Mouse (Mus musculus): ENCODE data around the gene Ssh1. TPM values are rescaled to one million over a fixed set of nuclear protein-coding genes. Genes with fewer than 3 reads are reported as not detected.

The Ssh1 gene
- polyA plus RNA-seq, 1 experiment from 2014 or later: 17.5 TPM

DNA sequence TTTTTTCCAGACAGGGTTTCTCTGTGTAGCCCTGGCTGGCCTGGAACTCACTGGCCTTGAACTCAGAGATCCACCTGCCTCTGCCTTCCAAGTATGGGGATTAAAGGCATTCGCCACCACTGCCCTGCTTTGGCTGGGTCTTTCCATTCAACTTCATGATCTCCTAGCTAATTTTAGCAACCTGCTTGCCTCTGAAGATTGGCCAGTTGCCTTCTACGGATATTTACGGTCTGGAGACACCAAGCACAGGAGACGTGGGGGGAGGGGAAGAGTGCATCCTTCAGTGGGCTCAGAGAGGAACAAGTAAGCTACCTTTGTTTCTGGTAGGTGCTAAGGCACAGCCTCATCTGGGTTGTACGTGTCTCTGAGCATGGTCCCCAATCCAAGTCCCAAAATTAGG is 38.4 kb downstream of the Ssh1 start:
- in situ Hi-C loops (cut with MboI; ENCODE audit: low pct_unique_long_range_greater_than_20kb): loop anchor here (5.0 kb wide), 1 partner anchor 92 kb away; no protein-coding TSS in a partner anchor
- POLR2A ChIA-PET: interaction anchor here (1.5 kb wide), 1 partner anchor 91 kb away, joined by 3 read pairs; no protein-coding TSS in a partner anchor
- no peaks in the 10 kb centered on the region for H3K27me3 ChIP-seq
- CTCF ChIA-PET: interaction anchor here (0.8 to 4.1 kb wide), 11 partner anchors 8 to 182 kb away, joined by 3 to 44 read pairs (median 5); partner anchors contain the start of gene Iscu
- DNase-seq (ENCODE audit: low read depth, low spot score) (no peak), ATAC-seq (no peak)
- TF ChIP-seq CTCF (IDR thresholded peaks at IDR 0.05): no peak

DNA sequence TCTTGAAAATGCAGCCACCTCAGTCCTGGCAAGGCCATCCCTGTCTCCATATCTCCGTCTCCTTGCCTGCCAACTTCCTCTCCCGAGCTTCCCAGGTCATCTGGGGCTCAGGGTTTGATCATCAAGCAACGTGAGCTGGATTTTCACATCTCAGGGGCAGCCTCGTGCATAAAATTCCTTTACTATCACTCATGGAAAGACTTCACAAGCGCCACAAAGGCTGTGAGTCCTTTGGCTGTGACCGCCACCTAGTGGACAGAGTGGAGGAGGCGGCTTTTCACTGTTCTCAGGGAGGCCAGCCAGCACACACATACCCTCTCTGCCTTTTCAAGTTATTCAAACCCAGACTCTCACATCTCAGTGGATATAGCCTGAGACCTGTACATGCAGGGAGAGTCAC is 39.3 kb downstream of the Ssh1 start:
- CTCF ChIA-PET: interaction anchor here (0.7 to 4.1 kb wide), 22 partner anchors 9 to 181 kb away, joined by 3 to 44 read pairs (median 4); partner anchors contain the start of gene Iscu
- POLR2A ChIA-PET: interaction anchor here (1.1 to 1.5 kb wide), 3 partner anchors 19 to 181 kb away, joined by 3 read pairs; no protein-coding TSS in a partner anchor
- peak; percentile 98 for TF ChIP-seq CTCF (IDR thresholded peaks at IDR 0.05)
- ATAC-seq: peak; percentile 78
- DNase-seq (ENCODE audit: low read depth, low spot score): peak; percentile 71
- no peaks in the 10 kb centered on the region for H3K27me3 ChIP-seq
- in situ Hi-C loops (cut with MboI; ENCODE audit: low pct_unique_long_range_greater_than_20kb): no loop called here

DNA sequence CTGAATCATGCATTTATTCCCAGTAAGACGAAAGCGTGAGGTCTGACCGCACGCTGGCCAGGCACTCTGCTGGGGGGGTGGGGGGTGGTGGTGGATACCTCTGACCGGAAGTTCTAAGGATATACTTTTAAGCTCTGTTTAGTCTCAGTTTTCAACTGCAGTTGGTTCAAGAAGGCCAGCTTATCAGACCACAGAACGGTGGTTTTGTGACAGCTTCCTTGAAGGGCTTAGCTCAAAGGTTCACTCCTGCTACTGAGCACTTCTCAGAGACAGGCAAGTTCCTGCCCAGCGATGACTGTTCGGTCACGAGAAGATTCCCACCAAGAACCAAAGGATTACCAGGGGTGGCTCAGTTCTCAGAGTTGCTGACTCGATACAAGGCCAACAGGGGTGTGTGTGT is 41.2 kb downstream of the Ssh1 start:
- ATAC-seq (no peak), DNase-seq (ENCODE audit: low read depth, low spot score) (no peak)
- ChIA-PET POLR2A (interaction anchor here (0.9 kb wide), 1 partner anchor 96 kb away, joined by 3 read pairs; no protein-coding TSS in a partner anchor), CTCF (interaction anchor here (0.7 to 4.1 kb wide), 4 partner anchors 10 to 105 kb away, joined by 3 to 44 read pairs (median 3); no protein-coding TSS in a partner anchor)
- H3K27me3 ChIP-seq: no peaks in the 10 kb centered on the region
- in situ Hi-C loops (cut with MboI; ENCODE audit: low pct_unique_long_range_greater_than_20kb): no loop called here
- no peak for TF ChIP-seq CTCF (IDR thresholded peaks at IDR 0.05)

DNA sequence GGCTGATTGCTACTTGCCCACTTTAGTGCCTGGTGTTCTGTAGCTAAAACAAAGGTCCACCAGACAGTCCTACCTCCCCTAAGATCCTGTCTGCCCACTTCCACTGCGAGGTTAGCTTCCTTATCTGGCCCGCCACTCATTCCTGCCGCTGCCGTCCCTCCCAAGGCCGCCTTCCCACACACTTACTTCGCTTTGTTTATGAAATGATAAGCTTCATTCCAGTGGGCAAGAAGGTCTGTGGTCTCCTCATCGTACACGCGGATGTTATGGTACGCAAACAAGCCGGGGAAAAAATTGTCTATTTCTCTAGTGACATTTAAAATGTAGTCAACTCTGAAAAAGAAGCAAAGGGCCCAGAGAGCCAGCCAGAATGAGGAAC is 42.0 kb downstream of the Ssh1 start:
- CTCF ChIA-PET: interaction anchor here (0.7 to 2.3 kb wide), 4 partner anchors 9 to 100 kb away, joined by 3 to 6 read pairs (median 4); no protein-coding TSS in a partner anchor
- TF ChIP-seq CTCF (IDR thresholded peaks at IDR 0.05): no peak
- in situ Hi-C loops (cut with MboI; ENCODE audit: low pct_unique_long_range_greater_than_20kb): no loop called here

DNA sequence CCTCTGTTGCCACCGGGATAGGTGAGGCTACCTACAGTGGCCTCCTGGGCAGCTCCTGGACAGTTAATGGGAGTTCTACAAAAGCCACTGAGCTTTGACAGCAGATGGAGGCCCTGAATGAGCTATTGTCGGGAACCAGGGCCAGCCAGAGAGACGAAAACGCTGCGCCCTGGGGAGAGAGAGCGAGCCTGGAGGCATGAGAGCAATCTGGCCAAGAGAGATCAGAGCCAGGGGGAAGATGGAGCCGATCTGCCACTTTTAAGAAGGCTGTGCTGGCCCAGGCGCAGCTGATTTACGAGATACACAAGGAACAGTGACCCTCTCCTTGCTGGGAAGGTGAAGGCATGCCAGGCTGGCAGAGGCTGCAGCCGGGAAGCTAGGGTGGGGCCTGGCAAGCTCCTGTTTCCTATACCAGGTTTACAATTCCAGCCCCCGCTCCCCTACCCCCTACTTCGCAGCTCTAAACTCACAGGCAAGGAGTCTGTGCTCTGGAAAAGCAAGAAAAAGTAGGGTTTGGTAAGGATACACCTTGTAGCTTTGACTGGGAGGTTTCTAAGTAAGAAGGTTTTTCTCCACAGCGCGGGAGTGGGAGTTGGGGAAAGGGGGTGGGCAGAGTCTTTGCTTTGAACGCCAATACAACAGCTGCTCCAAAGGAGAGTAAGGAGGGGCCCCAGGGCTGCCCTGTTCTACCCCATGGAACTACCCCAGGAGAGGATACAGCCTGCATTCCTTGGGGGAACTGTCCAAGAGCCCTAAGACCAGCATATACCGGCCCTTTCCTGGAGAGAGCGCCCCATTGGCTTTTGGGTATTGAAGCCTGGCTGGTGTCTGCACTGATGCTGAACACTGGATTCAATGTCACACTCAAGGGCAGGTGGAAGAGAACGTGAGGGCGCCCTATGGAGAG is 42.7 kb downstream of the Ssh1 start:
- DNase-seq (ENCODE audit: low read depth, low spot score): no peak
- in situ Hi-C loops (cut with MboI; ENCODE audit: low pct_unique_long_range_greater_than_20kb): no loop called here
- POLR2A ChIA-PET: no interaction called here

More for the DNA sequence above, 42.0 kb downstream of the Ssh1 start:
- DNase-seq (ENCODE audit: low read depth, low spot score) (no peak), ATAC-seq (no peak)
- POLR2A ChIA-PET: interaction anchor here (0.9 kb wide), 1 partner anchor 97 kb away, joined by 3 read pairs; no protein-coding TSS in a partner anchor
- H3K27me3 ChIP-seq: no peaks in the 10 kb centered on the region

DNA sequence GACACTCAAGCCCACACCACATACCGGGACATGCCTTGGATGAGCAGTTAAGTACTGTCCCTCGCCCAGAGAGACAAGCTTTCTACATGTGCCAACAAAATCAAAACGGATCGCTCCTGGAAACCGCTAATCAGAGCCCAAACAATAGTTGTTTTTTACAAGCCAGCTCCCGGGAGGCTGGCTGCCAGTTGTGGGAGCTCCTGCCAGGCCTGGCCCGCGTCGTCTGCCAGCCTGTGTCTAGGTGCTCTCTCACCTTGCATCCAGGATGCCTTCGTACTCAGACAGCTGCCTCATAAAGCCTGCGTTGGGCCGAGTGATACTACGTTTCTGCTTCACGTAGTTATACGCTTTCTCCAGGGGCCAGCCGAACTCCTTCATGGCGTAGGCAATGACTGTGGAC is 43.6 kb downstream of the Ssh1 start:
- in situ Hi-C loops (cut with MboI; ENCODE audit: low pct_unique_long_range_greater_than_20kb): no loop called here

More for the DNA sequence above, 42.7 kb downstream of the Ssh1 start:
- CTCF ChIA-PET: interaction anchor here (1.8 to 2.3 kb wide), 2 partner anchors 96 to 101 kb away, joined by 4 to 6 read pairs; no protein-coding TSS in a partner anchor
- TF ChIP-seq CTCF (IDR thresholded peaks at IDR 0.05): no peak
- no peak for ATAC-seq
- H3K27me3 ChIP-seq: no peaks in the 10 kb centered on the region

DNA sequence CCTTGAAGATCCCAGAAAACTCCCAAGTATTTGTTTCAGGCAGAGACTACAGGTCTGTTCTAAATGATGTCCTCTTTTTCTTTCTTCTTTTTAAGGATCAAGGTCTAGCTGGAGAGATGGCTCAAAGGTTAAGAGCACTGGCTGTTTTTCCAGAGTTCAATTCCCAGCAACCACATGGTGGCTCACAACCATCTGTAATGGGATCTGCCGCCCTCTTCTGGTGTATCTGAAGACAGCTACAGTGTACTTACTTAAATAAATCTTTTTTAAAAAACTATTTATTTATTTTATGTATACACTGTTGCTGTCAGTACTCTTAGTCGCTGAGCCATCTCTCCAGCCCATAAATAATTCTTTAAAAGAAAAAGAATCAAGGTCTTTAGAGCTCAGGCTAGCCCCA is 46.4 kb downstream of the Ssh1 start:
- DNase-seq (ENCODE audit: low read depth, low spot score): no peak
- no peak for TF ChIP-seq CTCF (IDR thresholded peaks at IDR 0.05)
- no peak for ATAC-seq
- ChIA-PET POLR2A (no interaction called here), CTCF (interaction anchor here (2.2 kb wide), 1 partner anchor 13 kb away, joined by 4 read pairs; no protein-coding TSS in a partner anchor)
- in situ Hi-C loops (cut with MboI; ENCODE audit: low pct_unique_long_range_greater_than_20kb): loop anchor here (25.0 kb wide), 1 partner anchor 585 kb away; the partner anchor contains the start of gene Aym1
- H3K27me3 ChIP-seq: no peaks in the 10 kb centered on the region

More for the DNA sequence above, 43.6 kb downstream of the Ssh1 start:
- DNase-seq (ENCODE audit: low read depth, low spot score) (no peak), ATAC-seq (no peak)
- ChIA-PET POLR2A (no interaction called here), CTCF (interaction anchor here (1.0 to 2.3 kb wide), 3 partner anchors 10 to 102 kb away, joined by 3 to 6 read pairs (median 4); no protein-coding TSS in a partner anchor)
- no peak for TF ChIP-seq CTCF (IDR thresholded peaks at IDR 0.05)
- no peaks in the 10 kb centered on the region for H3K27me3 ChIP-seq

DNA sequence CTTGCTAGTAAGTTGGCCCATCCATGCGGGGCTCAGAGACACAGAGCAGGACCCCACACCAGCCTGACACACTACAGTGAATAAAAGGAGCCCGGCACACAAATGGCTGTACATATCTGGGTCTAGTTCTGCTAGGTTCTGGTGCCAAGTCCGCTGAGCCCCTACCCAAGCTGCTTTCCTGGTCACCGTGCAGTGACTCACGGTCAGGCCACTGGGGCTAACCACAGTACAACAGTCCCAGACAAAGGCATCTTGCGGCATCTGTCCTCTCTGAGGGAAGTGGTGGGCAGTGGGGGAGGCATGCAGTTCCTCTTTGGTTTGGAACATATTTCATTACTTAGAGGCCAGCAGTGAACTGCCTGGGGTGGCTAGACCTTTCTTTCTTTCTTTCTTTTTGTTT is 48.6 kb downstream of the Ssh1 start:
- no peaks in the 10 kb centered on the region for H3K27me3 ChIP-seq
- in situ Hi-C loops (cut with MboI; ENCODE audit: low pct_unique_long_range_greater_than_20kb): loop anchor here (25.0 kb wide), 1 partner anchor 583 kb away; the partner anchor contains the start of gene Aym1
- TF ChIP-seq CTCF (IDR thresholded peaks at IDR 0.05): no peak
- ATAC-seq: no peak
- CTCF ChIA-PET: interaction anchor here (1.2 to 2.2 kb wide), 4 partner anchors 9 to 102 kb away, joined by 3 to 6 read pairs (median 4); no protein-coding TSS in a partner anchor
- POLR2A ChIA-PET: interaction anchor here (0.6 kb wide), 1 partner anchor 41 kb away, joined by 3 read pairs; no protein-coding TSS in a partner anchor
- no peak for DNase-seq (ENCODE audit: low read depth, low spot score)

DNA sequence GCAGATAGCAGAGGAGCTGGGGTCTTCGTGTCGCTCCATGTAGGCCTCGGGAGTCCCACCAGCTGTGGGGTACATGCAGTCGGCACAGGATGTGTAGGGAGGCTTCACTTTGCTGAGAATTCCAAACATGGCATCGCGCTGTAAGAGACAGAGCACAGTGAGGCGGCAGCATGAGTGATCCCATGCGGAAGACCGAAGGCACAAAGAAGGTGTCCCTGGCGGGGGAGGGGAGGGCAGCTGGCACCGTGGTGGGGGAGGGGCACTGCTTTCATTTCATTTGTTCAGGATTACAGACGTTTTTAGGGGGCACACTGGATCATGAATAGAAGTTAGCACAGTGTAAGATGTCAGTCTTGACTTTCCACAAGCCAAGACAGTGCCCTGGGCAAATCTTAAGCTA is 50.4 kb downstream of the Ssh1 start:
- in situ Hi-C loops (cut with MboI; ENCODE audit: low pct_unique_long_range_greater_than_20kb): loop anchor here (25.0 kb wide), 1 partner anchor 581 kb away; the partner anchor contains the start of gene Aym1
- TF ChIP-seq CTCF (IDR thresholded peaks at IDR 0.05): no peak
- H3K27me3 ChIP-seq: no peaks in the 10 kb centered on the region
- POLR2A ChIA-PET: no interaction called here
- ATAC-seq (no peak), DNase-seq (ENCODE audit: low read depth, low spot score) (no peak)
- CTCF ChIA-PET: interaction anchor here (0.7 to 1.5 kb wide), 6 partner anchors 9 to 170 kb away, joined by 3 to 5 read pairs (median 4); no protein-coding TSS in a partner anchor

DNA sequence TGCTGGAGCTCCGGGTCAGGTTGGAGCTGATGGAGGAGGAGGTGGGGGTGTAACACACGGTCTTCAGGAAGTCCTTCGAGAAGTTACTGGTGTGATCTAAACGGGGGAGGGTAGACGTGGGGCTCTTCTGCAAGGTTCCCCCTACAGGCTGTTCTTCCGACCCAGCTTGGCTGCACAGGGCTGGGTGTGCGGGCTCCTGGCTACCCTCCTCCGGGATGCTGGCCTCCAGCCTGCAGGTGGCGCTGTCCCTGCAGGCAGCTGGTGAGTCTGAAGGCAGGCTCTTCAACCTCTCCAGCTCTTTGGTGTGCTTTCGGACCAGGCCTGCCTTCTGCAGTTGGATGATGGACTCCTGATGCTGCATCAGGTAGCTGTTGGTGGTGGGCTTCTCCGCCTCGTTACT is 51.1 kb downstream of the Ssh1 start:
- in situ Hi-C loops (cut with MboI; ENCODE audit: low pct_unique_long_range_greater_than_20kb): loop anchor here (25.0 kb wide), 1 partner anchor 580 kb away; the partner anchor contains the start of gene Aym1
- ChIA-PET POLR2A (no interaction called here), CTCF (interaction anchor here (0.7 to 1.5 kb wide), 6 partner anchors 10 to 129 kb away, joined by 3 to 4 read pairs (median 4); no protein-coding TSS in a partner anchor)
- ATAC-seq (no peak), DNase-seq (ENCODE audit: low read depth, low spot score) (no peak)
- no peaks in the 10 kb centered on the region for H3K27me3 ChIP-seq
- no peak for TF ChIP-seq CTCF (IDR thresholded peaks at IDR 0.05)
